Mouse (Mus musculus): Measurements from ENCODE around the gene Olfr1357. TPM values are rescaled to one million over a fixed set of nuclear protein-coding genes. Genes with fewer than 3 reads are reported as not detected.

Gene Olfr1357
- polyA plus RNA-seq, 1 experiment, result not detected

DNA sequence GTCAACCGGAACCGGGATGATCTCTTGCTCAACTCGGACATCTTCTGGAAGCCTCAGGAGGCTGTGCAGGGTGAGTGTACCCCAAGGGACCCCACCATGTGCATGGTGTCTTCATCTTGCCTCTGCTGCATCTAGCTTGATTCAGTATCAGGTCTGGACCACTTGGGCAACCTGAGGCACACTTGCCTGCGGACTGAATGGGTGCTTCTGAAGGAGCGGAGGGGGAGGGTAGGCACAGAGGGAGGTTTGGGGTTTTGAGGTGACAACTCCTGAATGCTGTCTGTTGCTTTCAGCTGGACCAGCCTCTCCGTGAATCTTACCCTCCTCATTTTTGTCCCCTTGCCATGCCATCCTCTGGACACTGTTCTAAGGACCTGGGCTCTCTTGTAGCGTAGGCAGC, 36.8 kb downstream of the Olfr1357 start:
- Histone ChIP-seq H3K36me3 (ENCODE audit: control insufficient read depth, insufficient read depth, low read length) (no peaks in the 10 kb centered on the region), H3K4me3 (ENCODE audit: control insufficient read depth, low read depth, low read length) (no peak overlapping the region), H3K27me3 (ENCODE audit: control insufficient read depth, insufficient read depth, low read length) (no peaks in the 10 kb centered on the region), H3K27ac (ENCODE audit: control insufficient read depth, insufficient read depth, low read depth, low read length) (no peak overlapping the region), H3K4me1 (ENCODE audit: control insufficient read depth, insufficient read depth, low read length) (peaks cover 8% of the 10 kb centered on the region)
- TF ChIP-seq CTCF (IDR thresholded peaks at IDR 0.05; ENCODE audit: control insufficient read depth, insufficient read depth, insufficient replicate concordance, low read depth, low read length) (no peak), POLR2A (IDR thresholded peaks at IDR 0.05; ENCODE audit: control insufficient read depth, low read depth, low read length) (no peak)

DNA sequence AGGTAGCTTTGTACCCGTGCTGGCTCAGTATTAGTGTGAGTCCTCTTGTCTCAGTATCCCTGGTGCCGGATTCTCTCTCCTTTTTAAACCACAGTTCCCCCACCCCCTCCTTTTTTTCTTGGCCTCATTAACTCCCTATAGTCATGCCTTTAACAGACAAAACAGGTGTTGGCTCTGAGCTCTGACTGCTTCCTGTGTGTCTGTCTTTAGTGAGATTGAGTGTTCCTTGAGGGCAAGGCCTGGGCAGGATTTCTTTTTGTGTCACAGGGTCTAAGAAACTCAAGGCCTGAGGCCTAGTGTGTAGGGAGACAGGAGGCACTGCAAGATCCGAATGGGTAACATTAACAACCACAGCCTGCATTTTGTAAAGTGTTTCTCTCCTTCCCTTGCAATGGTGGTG, 39.7 kb downstream of the Olfr1357 start:
- Histone ChIP-seq H3K27me3 (ENCODE audit: control insufficient read depth, insufficient read depth, low read length) (no peaks in the 10 kb centered on the region), H3K36me3 (ENCODE audit: control insufficient read depth, insufficient read depth, low read length) (no peaks in the 10 kb centered on the region)

DNA sequence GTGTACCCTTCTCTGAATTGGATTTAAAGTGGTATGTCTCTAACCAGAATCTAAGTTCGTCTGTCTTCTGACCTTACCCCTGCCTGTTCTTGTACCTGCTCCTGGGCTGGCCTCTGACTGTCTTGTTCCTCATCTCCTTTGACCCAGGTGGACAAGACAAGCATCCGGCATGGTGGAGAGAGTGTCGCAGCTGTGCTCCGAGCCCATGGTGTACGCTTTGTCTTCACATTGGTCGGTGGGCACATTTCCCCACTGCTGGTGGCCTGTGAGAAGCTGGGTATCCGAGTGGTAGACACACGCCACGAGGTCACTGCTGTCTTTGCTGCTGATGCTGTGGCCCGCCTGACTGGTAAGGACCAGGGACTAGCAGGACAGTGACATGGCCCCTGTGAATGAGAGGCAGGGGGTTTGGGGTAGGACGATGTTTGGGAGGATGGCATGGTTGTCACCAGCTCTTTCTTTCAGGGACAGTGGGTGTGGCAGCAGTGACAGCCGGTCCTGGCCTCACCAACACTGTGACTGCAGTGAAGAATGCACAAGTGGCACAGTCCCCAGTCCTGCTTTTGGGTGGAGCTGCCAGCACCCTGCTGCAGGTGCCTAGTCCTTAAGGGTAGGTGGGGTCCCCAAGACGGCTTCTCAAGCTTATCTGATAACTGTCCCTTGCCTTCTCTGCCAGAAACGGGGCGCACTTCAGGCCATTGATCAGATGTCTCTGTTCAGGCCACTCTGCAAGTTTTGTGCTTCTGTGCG, 41.3 kb downstream of the Olfr1357 start:
- TF ChIP-seq CTCF (IDR thresholded peaks at IDR 0.05; ENCODE audit: control insufficient read depth, insufficient read depth, insufficient replicate concordance, low read depth, low read length) (no peak), POLR2A (IDR thresholded peaks at IDR 0.05; ENCODE audit: control insufficient read depth, low read depth, low read length) (no peak)
- peaks cover 15% of the 10 kb centered on the region for H3K4me1 ChIP-seq (ENCODE audit: control insufficient read depth, insufficient read depth, low read length)
- no peak overlapping the region for H3K4me3 ChIP-seq (ENCODE audit: control insufficient read depth, low read depth, low read length)
- H3K36me3 ChIP-seq (ENCODE audit: control insufficient read depth, insufficient read depth, low read length), result no peaks in the 10 kb centered on the region
- no peak overlapping the region for H3K27ac ChIP-seq (ENCODE audit: control insufficient read depth, insufficient read depth, low read depth, low read length)
- H3K27me3 ChIP-seq (ENCODE audit: control insufficient read depth, insufficient read depth, low read length), result no peaks in the 10 kb centered on the region

More for the DNA sequence above, 39.7 kb downstream of the Olfr1357 start:
- no peak overlapping the region for H3K4me3 ChIP-seq (ENCODE audit: control insufficient read depth, low read depth, low read length)
- no peak overlapping the region for H3K27ac ChIP-seq (ENCODE audit: control insufficient read depth, insufficient read depth, low read depth, low read length)
- peaks cover 15% of the 10 kb centered on the region for H3K4me1 ChIP-seq (ENCODE audit: control insufficient read depth, insufficient read depth, low read length)
- TF ChIP-seq CTCF (IDR thresholded peaks at IDR 0.05; ENCODE audit: control insufficient read depth, insufficient read depth, insufficient replicate concordance, low read depth, low read length), result no peak
- TF ChIP-seq POLR2A (IDR thresholded peaks at IDR 0.05; ENCODE audit: control insufficient read depth, low read depth, low read length), result no peak

DNA sequence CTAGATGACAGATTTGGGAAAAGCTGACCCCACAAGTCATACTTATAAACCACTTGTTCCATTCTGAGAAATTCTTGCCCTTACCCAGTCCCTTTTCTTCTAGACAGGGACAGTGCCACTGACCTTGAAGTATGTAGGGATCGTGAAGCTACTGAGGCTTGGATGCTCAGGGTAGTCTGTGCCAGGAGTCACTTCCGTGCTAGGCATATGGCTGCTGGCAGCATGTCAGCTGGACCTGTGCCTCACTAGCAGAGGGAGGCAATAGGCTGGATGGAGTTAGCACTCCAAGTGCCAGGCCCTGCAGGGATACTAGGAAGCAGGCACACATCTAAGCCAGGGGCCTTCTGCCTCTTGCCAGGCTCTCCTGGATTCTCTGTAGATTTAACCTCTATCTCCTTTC, 42.2 kb downstream of the Olfr1357 start:
- H3K4me3 ChIP-seq (ENCODE audit: control insufficient read depth, low read depth, low read length), result no peak overlapping the region
- H3K27ac ChIP-seq (ENCODE audit: control insufficient read depth, insufficient read depth, low read depth, low read length), result no peak overlapping the region
- H3K4me1 ChIP-seq (ENCODE audit: control insufficient read depth, insufficient read depth, low read length), result peaks cover 15% of the 10 kb centered on the region
- no peak for TF ChIP-seq POLR2A (IDR thresholded peaks at IDR 0.05; ENCODE audit: control insufficient read depth, low read depth, low read length)
- no peak for TF ChIP-seq CTCF (IDR thresholded peaks at IDR 0.05; ENCODE audit: control insufficient read depth, insufficient read depth, insufficient replicate concordance, low read depth, low read length)
- H3K36me3 ChIP-seq (ENCODE audit: control insufficient read depth, insufficient read depth, low read length), result no peaks in the 10 kb centered on the region
- no peaks in the 10 kb centered on the region for H3K27me3 ChIP-seq (ENCODE audit: control insufficient read depth, insufficient read depth, low read length)

DNA sequence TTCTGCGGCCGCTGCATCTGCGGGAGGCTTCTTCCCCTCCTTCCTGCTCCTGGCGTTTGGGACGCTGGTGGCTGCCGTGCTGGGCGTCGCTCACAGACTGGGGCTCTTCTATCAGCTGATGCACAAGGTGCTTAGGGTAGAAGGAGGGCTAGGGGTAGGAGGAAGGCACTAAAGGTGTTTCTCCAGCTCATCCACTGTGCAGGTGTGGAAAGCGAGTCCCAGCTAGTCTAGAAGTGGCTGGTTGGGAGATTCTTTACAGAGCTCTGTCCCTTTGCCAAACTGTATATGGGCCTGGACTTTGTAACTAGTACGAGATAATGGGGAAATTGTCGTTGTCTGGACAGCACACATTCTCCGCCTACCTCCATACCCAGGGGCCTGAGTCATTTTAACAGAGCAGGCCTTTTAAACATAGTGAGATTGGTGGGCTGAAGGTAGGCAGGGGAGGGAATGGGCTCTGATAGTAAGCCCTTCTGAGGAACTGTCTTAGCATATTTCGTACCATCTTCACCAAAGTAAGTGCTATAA, 42.7 kb downstream of the Olfr1357 start:
- Histone ChIP-seq H3K27me3 (ENCODE audit: control insufficient read depth, insufficient read depth, low read length) (no peaks in the 10 kb centered on the region), H3K36me3 (ENCODE audit: control insufficient read depth, insufficient read depth, low read length) (no peaks in the 10 kb centered on the region), H3K4me1 (ENCODE audit: control insufficient read depth, insufficient read depth, low read length) (peaks cover 15% of the 10 kb centered on the region), H3K4me3 (ENCODE audit: control insufficient read depth, low read depth, low read length) (peak overlapping the region; percentile 94), H3K27ac (ENCODE audit: control insufficient read depth, insufficient read depth, low read depth, low read length) (peak overlapping the region; percentile 96)
- TF ChIP-seq CTCF (IDR thresholded peaks at IDR 0.05; ENCODE audit: control insufficient read depth, insufficient read depth, insufficient replicate concordance, low read depth, low read length), result no peak
- TF ChIP-seq POLR2A (IDR thresholded peaks at IDR 0.05; ENCODE audit: control insufficient read depth, low read depth, low read length), result no peak

DNA sequence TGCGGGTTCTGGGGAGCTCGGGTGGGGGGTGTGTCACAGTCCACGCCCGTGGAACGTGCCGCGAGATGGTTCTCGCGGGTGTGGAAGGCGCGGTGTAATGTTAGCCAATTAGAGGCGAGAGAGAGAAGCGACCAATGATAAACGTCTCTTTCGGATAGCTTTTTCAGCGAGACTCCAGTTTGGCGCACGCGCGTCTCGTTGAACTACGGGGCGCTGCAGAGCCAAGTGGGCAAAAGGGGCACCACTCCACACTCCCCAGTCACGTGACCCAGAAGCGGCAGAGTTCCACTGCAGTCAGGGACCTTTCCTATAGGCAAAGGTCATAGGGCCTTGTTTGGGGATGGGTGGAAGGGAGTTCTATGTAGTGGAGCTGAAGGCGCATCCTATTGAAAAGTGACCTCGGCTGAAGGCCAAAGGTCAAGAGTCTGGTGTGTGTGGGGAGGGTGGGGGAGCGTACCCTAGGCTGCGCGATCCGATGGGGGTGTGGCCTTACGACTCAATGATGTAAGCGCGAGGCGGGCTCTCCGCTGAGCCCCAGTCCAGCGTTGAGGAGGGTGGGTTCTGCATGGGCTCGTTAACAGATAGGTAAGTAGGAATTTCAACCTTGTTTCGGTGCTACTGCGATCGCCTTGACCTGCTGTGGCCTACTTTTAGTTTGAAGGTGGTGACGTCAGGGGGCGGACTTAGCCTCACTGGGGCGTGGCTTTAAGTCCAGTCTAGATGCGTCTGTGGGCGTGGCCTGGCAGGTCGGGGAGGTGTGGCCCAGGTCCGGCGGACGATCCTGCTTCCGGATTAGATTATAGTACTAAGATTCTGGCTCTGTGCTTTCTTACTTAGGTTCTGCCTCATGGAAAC, 43.4 kb downstream of the Olfr1357 start, which contains the start of gene Ilvbl:
Gene Ilvbl, plus strand, starts transcription at position 97 of the 855 bp plus-strand sequence.
- H3K27ac ChIP-seq (ENCODE audit: control insufficient read depth, insufficient read depth, low read depth, low read length), result peak within 1 kb of the TSS; percentile 96
- H3K4me3 ChIP-seq (ENCODE audit: control insufficient read depth, low read depth, low read length), result peak within 1 kb of the TSS; percentile 94
- peaks cover 15% of the 10 kb centered on the region for H3K4me1 ChIP-seq (ENCODE audit: control insufficient read depth, insufficient read depth, low read length)
- no peaks in the 10 kb centered on the region for H3K27me3 ChIP-seq (ENCODE audit: control insufficient read depth, insufficient read depth, low read length)
- no peak for TF ChIP-seq POLR2A (IDR thresholded peaks at IDR 0.05; ENCODE audit: control insufficient read depth, low read depth, low read length)
- TF ChIP-seq CTCF (IDR thresholded peaks at IDR 0.05; ENCODE audit: control insufficient read depth, insufficient read depth, insufficient replicate concordance, low read depth, low read length), result no peak
- no peaks in the 10 kb centered on the region for H3K36me3 ChIP-seq (ENCODE audit: control insufficient read depth, insufficient read depth, low read length)

DNA sequence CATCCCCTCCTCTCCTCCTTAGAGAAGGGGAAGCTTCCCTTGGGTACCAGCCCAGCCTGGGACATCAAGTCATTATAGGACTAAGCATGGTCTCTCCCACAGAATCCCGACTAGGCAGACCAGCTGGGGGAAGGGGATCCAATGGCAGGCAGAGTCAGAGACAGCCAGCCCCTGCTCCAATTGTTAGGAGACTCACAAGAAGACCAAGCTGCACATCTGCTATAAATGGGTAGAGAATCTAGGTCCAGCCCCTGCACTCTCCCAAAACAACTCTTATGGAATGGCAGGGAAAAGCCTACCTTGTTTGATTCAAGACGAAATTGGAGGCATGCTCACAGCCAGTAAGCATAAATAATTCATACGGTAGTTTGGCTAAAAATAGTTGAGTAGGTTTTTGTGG, 44.6 kb downstream of the Olfr1357 start:
- H3K4me1 ChIP-seq (ENCODE audit: control insufficient read depth, insufficient read depth, low read length), result peaks cover 15% of the 10 kb centered on the region
- TF ChIP-seq POLR2A (IDR thresholded peaks at IDR 0.05; ENCODE audit: control insufficient read depth, low read depth, low read length), result no peak
- TF ChIP-seq CTCF (IDR thresholded peaks at IDR 0.05; ENCODE audit: control insufficient read depth, insufficient read depth, insufficient replicate concordance, low read depth, low read length), result no peak
- no peak overlapping the region for H3K27ac ChIP-seq (ENCODE audit: control insufficient read depth, insufficient read depth, low read depth, low read length)
- H3K4me3 ChIP-seq (ENCODE audit: control insufficient read depth, low read depth, low read length), result no peak overlapping the region
- H3K36me3 ChIP-seq (ENCODE audit: control insufficient read depth, insufficient read depth, low read length), result no peaks in the 10 kb centered on the region
- H3K27me3 ChIP-seq (ENCODE audit: control insufficient read depth, insufficient read depth, low read length), result no peaks in the 10 kb centered on the region
